Mouse (Mus musculus): Measurements from ENCODE around the gene Hist2h2ac. TPM values are rescaled to one million over a fixed set of nuclear protein-coding genes. Genes with fewer than 3 reads are reported as not detected.

The Hist2h2ac gene
- 1,288 and 1,422 TPM in 2 replicates for total RNA-seq (2017)

GRCm38 (mm10) chr3:96220765-96221639 lies at the start of gene Hist2h2ac, which contains the start of gene Hist2h2be:
Hist2h2ac (minus strand) TSS chr3:96220880.
Hist2h2be (plus strand) TSS chr3:96221119.
- ATAC-seq (replicated peaks in 1 of 2; ENCODE audit: insufficient read depth in 1 of 2, low FRiP score in 2 of 2, low TSS enrichment in 1 of 2, low read depth in 1 of 2, poor library complexity in 2 of 2, severe bottlenecking in 2 of 2), result peak; percentile 78 to 88

- peak; percentile 91 to 93 for ATAC-seq (replicated peaks in 1 of 2; ENCODE audit: insufficient read depth in 1 of 2, low FRiP score in 2 of 2, low TSS enrichment in 1 of 2, low read depth in 1 of 2, poor library complexity in 2 of 2, severe bottlenecking in 2 of 2)
Measured at GRCm38 (mm10) chr3:96269511-96270474, 49.1 kb upstream of the Hist2h2ac start, which contains the start of gene Hist2h2bb. Hist2h2bb (plus strand) TSS chr3:96269752.

GRCm38 (mm10) chr3:96268776-96269378 lies 48.2 kb upstream of the Hist2h2ac start:
- peak in 1 of 2 experiments; percentile 15; a peak in 1 of 4 replicates for ATAC-seq (replicated peaks in 1 of 2; ENCODE audit: insufficient read depth in 1 of 2, low FRiP score in 2 of 2, low TSS enrichment in 1 of 2, low read depth in 1 of 2, poor library complexity in 2 of 2, severe bottlenecking in 2 of 2)

- ATAC-seq (replicated peaks in 1 of 2; ENCODE audit: insufficient read depth in 1 of 2, low FRiP score in 2 of 2, low TSS enrichment in 1 of 2, low read depth in 1 of 2, poor library complexity in 2 of 2, severe bottlenecking in 2 of 2), result peak; percentile 44 to 47; a peak in 3 of 4 replicates
Measured at GRCm38 (mm10) chr3:96268051-96268775, 47.5 kb upstream of the Hist2h2ac start, which contains the start of gene Hist2h3b. Hist2h3b (plus strand) TSS chr3:96268654.

GRCm38 (mm10) chr3:96267541-96267940 lies 46.9 kb upstream of the Hist2h2ac start:
- ATAC-seq (replicated peaks in 1 of 2; ENCODE audit: insufficient read depth in 1 of 2, low FRiP score in 2 of 2, low TSS enrichment in 1 of 2, low read depth in 1 of 2, poor library complexity in 2 of 2, severe bottlenecking in 2 of 2), result no peak

GRCm38 (mm10) chr3:96266132-96266710 lies 45.5 kb upstream of the Hist2h2ac start:
- no peak for ATAC-seq (replicated peaks in 1 of 2; ENCODE audit: insufficient read depth in 1 of 2, low FRiP score in 2 of 2, low TSS enrichment in 1 of 2, low read depth in 1 of 2, poor library complexity in 2 of 2, severe bottlenecking in 2 of 2)

- no peak for ATAC-seq (replicated peaks in 1 of 2; ENCODE audit: insufficient read depth in 1 of 2, low FRiP score in 2 of 2, low TSS enrichment in 1 of 2, low read depth in 1 of 2, poor library complexity in 2 of 2, severe bottlenecking in 2 of 2)
Measured at GRCm38 (mm10) chr3:96264404-96264949, 43.8 kb upstream of the Hist2h2ac start.

- peak; percentile 19 to 27; a peak in 3 of 4 replicates for ATAC-seq (replicated peaks in 1 of 2; ENCODE audit: insufficient read depth in 1 of 2, low FRiP score in 2 of 2, low TSS enrichment in 1 of 2, low read depth in 1 of 2, poor library complexity in 2 of 2, severe bottlenecking in 2 of 2)
Measured at GRCm38 (mm10) chr3:96263558-96264403, 43.1 kb upstream of the Hist2h2ac start.

- peak; percentile 87 to 89 for ATAC-seq (replicated peaks in 1 of 2; ENCODE audit: insufficient read depth in 1 of 2, low FRiP score in 2 of 2, low TSS enrichment in 1 of 2, low read depth in 1 of 2, poor library complexity in 2 of 2, severe bottlenecking in 2 of 2)
Measured at GRCm38 (mm10) chr3:96262979-96263550, 42.4 kb upstream of the Hist2h2ac start, which contains the start of gene Hist2h4. Hist2h4 (minus strand) TSS chr3:96263311.

GRCm38 (mm10) chr3:96262216-96262875 lies 41.7 kb upstream of the Hist2h2ac start:
- peak; percentile 61 to 70 for ATAC-seq (replicated peaks in 1 of 2; ENCODE audit: insufficient read depth in 1 of 2, low FRiP score in 2 of 2, low TSS enrichment in 1 of 2, low read depth in 1 of 2, poor library complexity in 2 of 2, severe bottlenecking in 2 of 2)

GRCm38 (mm10) chr3:96261623-96262022 lies 40.9 kb upstream of the Hist2h2ac start:
- no peak for ATAC-seq (replicated peaks in 1 of 2; ENCODE audit: insufficient read depth in 1 of 2, low FRiP score in 2 of 2, low TSS enrichment in 1 of 2, low read depth in 1 of 2, poor library complexity in 2 of 2, severe bottlenecking in 2 of 2)

GRCm38 (mm10) chr3:96260220-96260619 lies 39.5 kb upstream of the Hist2h2ac start:
- no peak for ATAC-seq (replicated peaks in 1 of 2; ENCODE audit: insufficient read depth in 1 of 2, low FRiP score in 2 of 2, low TSS enrichment in 1 of 2, low read depth in 1 of 2, poor library complexity in 2 of 2, severe bottlenecking in 2 of 2)

- ATAC-seq (replicated peaks in 1 of 2; ENCODE audit: insufficient read depth in 1 of 2, low FRiP score in 2 of 2, low TSS enrichment in 1 of 2, low read depth in 1 of 2, poor library complexity in 2 of 2, severe bottlenecking in 2 of 2), result no peak
Measured at GRCm38 (mm10) chr3:96257190-96257589, 36.5 kb upstream of the Hist2h2ac start.

GRCm38 (mm10) chr3:96255926-96256593 lies 35.4 kb upstream of the Hist2h2ac start:
- no peak for ATAC-seq (replicated peaks in 1 of 2; ENCODE audit: insufficient read depth in 1 of 2, low FRiP score in 2 of 2, low TSS enrichment in 1 of 2, low read depth in 1 of 2, poor library complexity in 2 of 2, severe bottlenecking in 2 of 2)
